Mouse (Mus musculus) forebrain, postnatal 0 days (tissue): ENCODE measurements at regions not wholly inside any gene's neighbourhood (a gene's known extent, or its start where the extent isn't known, plus 50 kb on each side); places are given as distances from the start of the nearest gene placed in this dataset.

ENCODE experiments used
- ATAC-seq: fragments of 200-750 bp; cut with Nextera tagmentation; 2 replicates; pipeline ENCODE4 v1.8.0; 2017; ENCODE audit warnings: mild to moderate bottlenecking, moderate library complexity
- DNase-seq: peaks from one replicate; pipeline ENCODE4 v3.0.0-alpha.2; 2015
- H3K27ac ChIP-seq: fragments of 300-500 bp; sonication (generic); 2 replicates; pipeline ENCODE4 v1.5.1; 2014; ENCODE audit warnings: low read depth, mild to moderate bottlenecking, antibody characterized with exemption, low read length, moderate library complexity, mixed read lengths
- H3K27me3 ChIP-seq: fragments of 300-500 bp; sonication (generic); 2 replicates; pipeline ENCODE4 v1.6.1; 2014; ENCODE audit warnings: mild to moderate bottlenecking, low read length, mixed read lengths; ENCODE audit not compliant: insufficient read depth
- H3K36me3 ChIP-seq: fragments of 300-500 bp; sonication (generic); 2 replicates; pipeline ENCODE4 v1.6.1; 2014; ENCODE audit warnings: mild to moderate bottlenecking, moderate library complexity; ENCODE audit not compliant: insufficient read depth
- H3K4me1 ChIP-seq: fragments of 300-500 bp; sonication (generic); 2 replicates; pipeline ENCODE4 v1.6.1; 2014; ENCODE audit warnings: antibody characterized with exemption; ENCODE audit not compliant: insufficient read depth
- H3K4me2 ChIP-seq: fragments of 300-500 bp; sonication (generic); 2 replicates; pipeline ENCODE4 v1.6.1; 2014; ENCODE audit warnings: low read depth, mild to moderate bottlenecking, moderate library complexity
- H3K4me3 ChIP-seq: fragments of 300-500 bp; sonication (generic); 2 replicates; pipeline ENCODE4 v1.5.1; 2014; ENCODE audit warnings: low read depth, low read length, mixed read lengths
- H3K9ac ChIP-seq: fragments of 300-500 bp; sonication (generic); 2 replicates; pipeline ENCODE4 v1.6.1; 2014; ENCODE audit warnings: mild to moderate bottlenecking
- H3K9me3 ChIP-seq: fragments of 300-500 bp; sonication (generic); 2 replicates; pipeline ENCODE4 v1.6.1; 2016; ENCODE audit warnings: low read length
- CTCF ChIP-seq: sonication (generic); IDR thresholded peaks from 2 replicates; pipeline ENCODE4 v1.5.1; 2016; ENCODE audit warnings: antibody characterized with exemption, control low read depth, low read depth
- WGBS: fragments of 180-500 bp; shearing (Covaris S2); extraction: QIAGEN DNeasy Blood & Tissue Kit; methylation state at CpG from one replicate; pipeline ENCODE4 v1.1.7; 2014; 5-methylcytosine and 5-hydroxymethylcytosine counted together

DNA sequence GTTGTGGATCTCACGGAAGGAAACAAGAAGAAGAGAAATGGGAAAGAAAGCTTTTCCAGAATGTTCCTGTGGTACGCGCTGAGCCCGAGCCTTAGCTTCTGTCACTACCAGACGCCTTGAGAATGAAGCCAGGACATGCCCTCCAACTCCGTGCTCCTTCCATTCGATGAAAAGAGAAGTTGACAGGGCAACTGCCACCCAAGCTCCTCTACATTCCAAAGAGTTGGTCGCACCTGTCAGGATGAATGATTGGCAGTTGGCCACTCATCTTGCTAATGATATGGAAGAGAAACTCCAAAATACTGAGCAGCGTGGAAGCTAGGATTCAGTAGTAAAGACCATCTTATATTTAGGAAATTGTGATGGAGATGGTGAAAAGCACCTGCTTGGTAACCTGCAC, 799.5 kb downstream of the Robo1 start:
- Histone ChIP-seq H3K36me3 (no peaks in the 10 kb centered on the region), H3K4me1 (no peaks in the 10 kb centered on the region), H3K27me3 (no peaks in the 10 kb centered on the region), H3K4me2 (peak overlapping the region; percentile 29), H3K4me3 (no peak overlapping the region), H3K27ac (no peak overlapping the region), H3K9ac (no peak overlapping the region), H3K9me3 (no peaks in the 10 kb centered on the region)
- no peak for TF ChIP-seq CTCF
- peak; percentile 76 for DNase-seq
- 41% methylated on average over 9 of the region's 9 CpGs for WGBS
- peak; percentile 79 for ATAC-seq

DNA sequence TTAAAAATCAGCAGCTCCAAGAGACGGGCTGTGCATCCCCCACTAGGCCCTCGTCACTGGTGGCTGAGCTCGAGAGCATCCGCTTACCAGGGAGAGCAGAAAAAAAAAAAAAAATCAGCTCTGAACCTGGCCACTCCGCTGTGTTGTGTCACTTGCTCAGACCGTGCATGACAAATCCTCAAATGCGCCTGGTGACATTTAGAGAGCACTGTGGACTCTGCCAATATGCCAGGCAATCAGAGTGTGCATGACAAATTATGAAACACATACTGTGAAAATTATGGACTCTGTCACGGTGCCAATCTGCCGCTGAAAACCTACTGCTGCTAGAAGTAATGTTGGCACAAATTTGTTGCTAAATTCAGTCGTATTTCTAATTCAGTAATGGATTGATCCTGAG, 797.4 kb downstream of the Robo1 start:
- H3K4me2 ChIP-seq: no peak overlapping the region
- no peak overlapping the region for H3K4me3 ChIP-seq
- ATAC-seq (peak; percentile 86), DNase-seq (peak; percentile 88)
- H3K27ac ChIP-seq: peak overlapping the region; percentile 29; the same call in 1 of the 2 replicates
- H3K9ac ChIP-seq: no peak overlapping the region
- H3K36me3 ChIP-seq: no peaks in the 10 kb centered on the region
- H3K4me1 ChIP-seq: no peaks in the 10 kb centered on the region
- no peaks in the 10 kb centered on the region for H3K9me3 ChIP-seq
- no peaks in the 10 kb centered on the region for H3K27me3 ChIP-seq
- no peak for TF ChIP-seq CTCF
- 28% methylated on average over 10 of the region's 10 CpGs for WGBS

DNA sequence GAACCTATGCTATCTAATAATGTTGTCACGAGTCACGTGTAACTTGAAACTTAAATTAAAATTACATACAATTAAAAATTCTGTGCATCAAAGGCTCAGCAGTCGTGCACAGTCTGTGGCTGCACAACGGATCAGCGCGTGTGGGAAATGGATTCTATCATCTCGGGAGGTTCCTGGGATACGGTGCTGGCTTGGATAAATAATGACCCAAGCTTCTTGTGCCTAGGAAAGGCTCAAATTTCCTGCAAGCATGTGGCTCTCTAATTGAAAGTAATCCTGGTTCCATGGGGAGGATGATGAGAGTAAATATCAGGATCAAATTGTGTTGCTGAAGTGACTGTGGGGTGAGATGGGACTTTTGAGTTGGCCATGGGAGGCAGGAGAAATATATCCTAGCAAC, 792.2 kb downstream of the Robo1 start:
- Histone ChIP-seq H3K9ac (no peak overlapping the region), H3K4me3 (no peak overlapping the region), H3K27me3 (no peaks in the 10 kb centered on the region), H3K36me3 (no peaks in the 10 kb centered on the region), H3K27ac (no peak overlapping the region), H3K9me3 (no peaks in the 10 kb centered on the region), H3K4me2 (no peak overlapping the region), H3K4me1 (no peaks in the 10 kb centered on the region)
- WGBS: 75% methylated on average over 8 of the region's 8 CpGs
- no peak for DNase-seq
- no peak for ATAC-seq
- no peak for TF ChIP-seq CTCF

DNA sequence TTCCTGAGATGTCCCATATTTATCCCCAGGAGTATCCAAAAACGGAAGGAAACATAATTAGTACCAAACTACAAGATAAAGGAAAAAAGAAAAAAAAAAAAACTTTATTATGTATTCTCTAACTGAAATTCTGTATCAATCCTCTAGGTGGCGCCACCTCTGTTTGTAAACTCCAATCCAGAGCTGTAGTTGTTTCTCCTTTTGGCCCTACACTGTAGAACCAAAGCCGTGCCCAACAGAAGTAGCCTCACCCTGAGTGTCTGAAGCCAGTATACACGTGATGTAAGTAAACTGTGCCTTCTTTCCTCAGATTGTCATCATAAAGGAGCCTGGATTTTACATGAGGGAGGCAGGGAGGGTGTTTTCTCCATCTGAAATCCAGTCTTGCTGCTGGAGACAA, 790.7 kb downstream of the Robo1 start:
- Histone ChIP-seq H3K27me3 (no peaks in the 10 kb centered on the region), H3K4me2 (no peak overlapping the region), H3K27ac (no peak overlapping the region), H3K9me3 (no peaks in the 10 kb centered on the region), H3K4me3 (no peak overlapping the region), H3K36me3 (no peaks in the 10 kb centered on the region), H3K4me1 (no peaks in the 10 kb centered on the region), H3K9ac (no peak overlapping the region)
- peak; percentile 77 for DNase-seq
- TF ChIP-seq CTCF: peak; percentile 72
- WGBS: 19% methylated on average over 4 of the region's 4 CpGs
- ATAC-seq: peak; percentile 63

DNA sequence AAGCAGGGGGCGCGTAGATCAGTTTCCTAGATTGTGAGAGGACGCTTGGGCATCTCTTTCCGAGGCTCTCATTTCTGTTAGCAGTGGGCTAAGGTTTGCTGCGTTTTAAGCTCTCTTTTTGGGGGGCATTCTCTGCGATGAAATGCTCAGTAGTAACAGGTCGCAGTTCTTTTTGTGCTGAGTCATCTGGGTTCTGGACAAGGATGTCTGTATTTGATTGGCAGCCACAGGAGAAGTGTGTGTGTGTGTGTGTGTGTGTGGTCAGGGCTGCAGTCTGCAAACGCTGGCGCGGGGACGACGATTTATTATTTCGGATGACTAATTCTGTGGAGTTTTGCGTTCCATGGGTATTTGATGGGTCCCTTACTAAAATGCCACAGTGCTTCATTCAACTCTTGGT, 789.1 kb downstream of the Robo1 start:
- Histone ChIP-seq H3K36me3 (no peaks in the 10 kb centered on the region), H3K27me3 (no peaks in the 10 kb centered on the region), H3K4me1 (no peaks in the 10 kb centered on the region), H3K4me3 (no peak overlapping the region), H3K4me2 (0 out of 2 replicates have a peak overlapping the region, but pooled peaks have one; percentile 16), H3K9ac (no peak overlapping the region; the same call in 1 of the 2 replicates), H3K9me3 (no peaks in the 10 kb centered on the region), H3K27ac (no peak overlapping the region)
- TF ChIP-seq CTCF: no peak
- ATAC-seq: no peak
- DNase-seq: no peak
- WGBS: 18% methylated on average over 14 of the region's 14 CpGs

DNA sequence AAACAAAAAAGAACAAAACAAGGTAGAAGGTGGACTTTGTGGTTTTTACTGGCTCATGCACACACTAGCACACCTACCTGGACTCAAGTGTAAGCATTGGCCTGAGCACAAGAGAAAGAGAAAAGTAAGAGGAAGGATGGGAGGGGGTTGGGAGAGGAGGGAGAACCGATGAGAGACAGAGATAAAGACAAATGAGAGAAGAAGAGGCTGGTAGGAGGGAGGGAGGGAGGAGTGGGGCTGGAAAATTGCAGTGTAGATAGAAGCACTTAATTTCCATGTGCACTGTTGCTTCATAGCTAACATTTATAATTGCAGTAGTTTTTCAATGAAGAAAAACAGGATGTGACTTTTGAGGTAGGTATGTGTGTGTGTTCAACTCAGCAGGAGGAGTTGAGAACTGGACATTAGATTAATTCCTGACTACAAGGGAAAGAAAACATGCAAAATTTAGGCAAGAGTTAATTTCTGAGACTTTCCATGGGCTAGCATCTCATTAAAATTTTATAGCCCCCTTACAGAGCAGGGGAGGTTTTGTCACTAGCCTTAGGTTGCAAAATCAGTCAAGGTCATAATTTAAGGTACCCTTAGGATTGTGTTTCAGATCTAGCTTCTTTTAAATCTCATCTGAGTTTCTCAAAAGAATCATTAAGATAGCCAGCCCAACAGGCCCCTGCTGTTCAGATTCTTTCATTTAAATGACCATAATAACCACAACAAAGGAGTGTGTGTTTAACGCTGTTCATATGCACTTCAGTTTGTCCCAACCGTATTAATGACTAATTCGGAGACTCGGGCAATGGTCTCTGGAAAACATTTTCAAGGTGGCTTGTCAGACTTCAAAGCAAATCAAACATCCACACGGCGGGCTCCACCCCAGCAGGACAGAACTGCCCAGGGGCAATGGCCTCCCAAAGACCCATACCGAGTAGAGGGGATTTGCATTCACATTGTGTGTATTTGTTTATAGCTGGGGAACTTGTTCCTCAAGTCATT, 788.3 kb downstream of the Robo1 start:
- TF ChIP-seq CTCF: no peak
- DNase-seq (no peak), ATAC-seq (no peak)
- 13% methylated on average over 8 of the region's 8 CpGs for WGBS
- H3K4me2 ChIP-seq: 0 out of 2 replicates have a peak overlapping the region, but pooled peaks have one; percentile 16
- no peak overlapping the region for H3K27ac ChIP-seq
- no peak overlapping the region for H3K9ac ChIP-seq
- H3K27me3 ChIP-seq: no peaks in the 10 kb centered on the region
- no peaks in the 10 kb centered on the region for H3K36me3 ChIP-seq
- no peaks in the 10 kb centered on the region for H3K9me3 ChIP-seq
- no peak overlapping the region for H3K4me3 ChIP-seq
- H3K4me1 ChIP-seq: no peaks in the 10 kb centered on the region
